Mouse (Mus musculus) forebrain, embryonic 15.5 days (tissue): ENCODE results near the gene Trp53bp2. TPM values are rescaled to one million over a fixed set of nuclear protein-coding genes. Genes with fewer than 3 reads are reported as not detected.

Source experiments
- ATAC-seq: fragments of 200-750 bp; cut with Nextera tagmentation; replicated peaks from 2 replicates; pipeline ENCODE4 v1.8.0; 2017; ENCODE audit warnings: mild to moderate bottlenecking, moderate TSS enrichment, moderate library complexity
- H3K27ac ChIP-seq: fragments of 300-500 bp; sonication (generic); replicated peaks from 2 replicates; pipeline ENCODE4 v1.5.1; 2015; ENCODE audit warnings: mild to moderate bottlenecking, inconsistent platforms
- H3K27me3 ChIP-seq: fragments of 300-500 bp; sonication (generic); 2 replicates; pipeline ENCODE4 v1.6.1; 2015; ENCODE audit warnings: inconsistent platforms
- H3K36me3 ChIP-seq: fragments of 300-500 bp; sonication (generic); 2 replicates; pipeline ENCODE4 v1.6.1; 2015; ENCODE audit warnings: mild to moderate bottlenecking, inconsistent platforms
- H3K4me1 ChIP-seq: fragments of 300-500 bp; sonication (generic); 2 replicates; pipeline ENCODE4 v1.6.1; 2015; ENCODE audit warnings: inconsistent platforms
- H3K4me2 ChIP-seq: fragments of 300-500 bp; sonication (generic); replicated peaks from 2 replicates; pipeline ENCODE4 v1.6.1; 2015; ENCODE audit warnings: mild to moderate bottlenecking, inconsistent platforms
- H3K4me3 ChIP-seq: fragments of 300-500 bp; sonication (generic); 2 replicates; pipeline ENCODE4 v1.5.1; 2015; ENCODE audit warnings: mild to moderate bottlenecking, inconsistent platforms
- H3K9ac ChIP-seq: fragments of 300-500 bp; sonication (generic); replicated peaks from 2 replicates; pipeline ENCODE4 v1.6.1; 2015; ENCODE audit warnings: mild to moderate bottlenecking, inconsistent platforms
- H3K9me3 ChIP-seq: fragments of 300-500 bp; sonication (generic); 2 replicates; pipeline ENCODE4 v1.6.1; 2016; ENCODE audit warnings: inconsistent platforms
- WGBS: fragments of 180-500 bp; shearing (Covaris S2); methylation state at CpG from one replicate; pipeline ENCODE4 v1.1.7; 2015; ENCODE audit warnings: mixed read lengths; 5-methylcytosine and 5-hydroxymethylcytosine counted together
- polyA plus RNA-seq: library from polyadenylated mRNA; unstranded; fragments of >200 nt; fragmentation: Nextera tagmentation; extraction: Ambion mirVana; gene quantifications from 2 replicates; pipeline ENCODE4 v1.2.1, GENCODE M21; 2015

Gene Trp53bp2
- polyA plus RNA-seq, 1 experiment from 2014 or later = 26.5 TPM

GRCm38 (mm10) chr1:182509110-182509797, 100.3 kb downstream of the Trp53bp2 start:
- 80% methylated on average over 10 of the region's 10 CpGs for WGBS
- Histone ChIP-seq H3K4me1 (peaks cover 6% of the 10 kb centered on the region), H3K4me2 (no peak overlapping the region), H3K9me3 (no peaks in the 10 kb centered on the region), H3K36me3 (peaks cover 14% of the 10 kb centered on the region), H3K9ac (no peak overlapping the region), H3K27ac (no peak overlapping the region), H3K27me3 (no peaks in the 10 kb centered on the region), H3K4me3 (no peak overlapping the region)
- no peak for ATAC-seq

DNA sequence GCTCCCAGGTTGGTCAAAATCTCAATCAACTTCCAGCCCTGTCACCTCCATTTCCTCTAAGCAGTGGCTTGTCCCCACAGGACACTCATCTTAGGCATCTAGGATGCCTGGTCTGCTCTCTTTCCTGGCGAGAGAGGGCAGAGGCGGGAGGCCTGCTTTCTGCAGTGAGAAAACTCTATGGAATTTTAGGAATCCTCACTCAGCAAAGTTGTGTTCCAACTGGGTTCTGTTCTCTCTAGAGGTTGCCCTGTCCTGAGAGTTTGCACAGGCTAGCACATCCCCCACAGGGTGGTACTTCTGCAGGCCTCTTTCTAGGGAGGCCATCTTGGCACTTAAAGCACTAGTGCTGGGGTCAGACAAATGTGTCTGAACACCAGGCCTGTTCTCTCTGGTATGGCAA, 102.1 kb downstream of the Trp53bp2 start:
- peaks cover 14% of the 10 kb centered on the region for H3K36me3 ChIP-seq
- 88% methylated on average over 2 of the region's 2 CpGs for WGBS
- no peaks in the 10 kb centered on the region for H3K27me3 ChIP-seq
- ATAC-seq = no peak
- H3K4me1 ChIP-seq = peaks cover 7% of the 10 kb centered on the region
- H3K9ac ChIP-seq = no peak overlapping the region
- no peak overlapping the region for H3K4me3 ChIP-seq
- no peak overlapping the region for H3K27ac ChIP-seq
- no peak overlapping the region for H3K4me2 ChIP-seq
- H3K9me3 ChIP-seq = no peaks in the 10 kb centered on the region

GRCm38 (mm10) chr1:182511778-182512177, 102.8 kb downstream of the Trp53bp2 start:
- WGBS = 69% methylated on average over 8 of the region's 8 CpGs
- no peak for ATAC-seq
- Histone ChIP-seq H3K9ac (no peak overlapping the region), H3K36me3 (peaks cover 14% of the 10 kb centered on the region), H3K9me3 (no peaks in the 10 kb centered on the region), H3K27me3 (no peaks in the 10 kb centered on the region), H3K4me2 (no peak overlapping the region), H3K4me1 (peaks cover 12% of the 10 kb centered on the region), H3K27ac (no peak overlapping the region), H3K4me3 (no peak overlapping the region)

Other genes with a start within 250 kb of the Trp53bp2 start
- gene Vmn1r1, start 244.7 kb upstream of the Trp53bp2 start, polyA plus RNA-seq = not detected in 2 replicates
- 57.7 and 59.5 TPM in 2 replicates for gene Degs1, start 126.4 kb upstream of the Trp53bp2 start, polyA plus RNA-seq
- gene Fbxo28, start 67.5 kb upstream of the Trp53bp2 start, polyA plus RNA-seq = 30.2 and 36.0 TPM in 2 replicates
- 70.3 and 72.9 TPM in 2 replicates for gene Capn2, start 108.4 kb downstream of the Trp53bp2 start, polyA plus RNA-seq
- 0.06 TPM in 1 of 2 replicates, not detected in the other for gene Capn8, start 155.8 kb downstream of the Trp53bp2 start, polyA plus RNA-seq